Mouse (Mus musculus): ENCODE measurements around the gene Dusp16. TPM values are rescaled to one million over a fixed set of nuclear protein-coding genes. Genes with fewer than 3 reads are reported as not detected.

The Dusp16 gene
- polyA plus RNA-seq, 2 experiments = 3.7 to 4.1 TPM

- Histone ChIP-seq H3K27ac (no peak overlapping the region), H3K36me3 (replicated peaks; ENCODE audit: control insufficient read depth, insufficient read depth, low read depth) (no peaks in the 10 kb centered on the region; the same call in 1 of the 2 replicates), H3K9me3 (ENCODE audit: control insufficient read depth, low read length) (no peaks in the 10 kb centered on the region), H3K4me2 (ENCODE audit: low read depth) (no peak overlapping the region), H3K4me1 (replicated peaks; ENCODE audit: control insufficient read depth in 2 of 2, insufficient read depth in 2 of 2, low read length in 1 of 2) (peaks cover 8 to 15% of the 10 kb centered on the region in 2 experiments), H3K4me3 (ENCODE audit: insufficient read depth in 1 of 2, low read depth in 2 of 2, low read length in 2 of 2) (no peak overlapping the region), H3K9ac (replicated peaks) (no peak overlapping the region), H3K27me3 (ENCODE audit: control insufficient read depth, insufficient read depth, low read length) (no peaks in the 10 kb centered on the region)
- no peak for TF ChIP-seq CTCF (IDR thresholded peaks at IDR 0.05; ENCODE audit: low read depth)
- TF ChIP-seq EP300 (IDR thresholded peaks at IDR 0.05; ENCODE audit: low read depth) = peak; percentile 50
- WGBS (ENCODE audit: insufficient replicate concordance) = 9% methylated on average over 6 of the region's 6 CpGs
- ATAC-seq (ENCODE audit: insufficient read depth) = peak; percentile 72
- peak in 2 of 3 experiments; percentile 7 to 37 for DNase-seq (ENCODE audit: low read depth in 3 of 3, low spot score in 3 of 3)
Observed at GRCm38 (mm10) chr6:134716168-134716587, 76.2 kb downstream of the Dusp16 start.

GRCm38 (mm10) chr6:134713897-134714296 lies 78.5 kb downstream of the Dusp16 start:
- H3K9ac ChIP-seq (replicated peaks) = no peak overlapping the region
- no peak overlapping the region for H3K4me3 ChIP-seq (ENCODE audit: insufficient read depth in 1 of 2, low read depth in 2 of 2, low read length in 2 of 2)
- TF ChIP-seq EP300 (IDR thresholded peaks at IDR 0.05; ENCODE audit: low read depth) = no peak
- TF ChIP-seq CTCF (IDR thresholded peaks at IDR 0.05; ENCODE audit: low read depth) = no peak
- H3K4me2 ChIP-seq (ENCODE audit: low read depth) = no peak overlapping the region
- H3K27me3 ChIP-seq (ENCODE audit: control insufficient read depth, insufficient read depth, low read length) = no peaks in the 10 kb centered on the region
- H3K4me1 ChIP-seq (replicated peaks; ENCODE audit: control insufficient read depth in 2 of 2, insufficient read depth in 2 of 2, low read length in 1 of 2) = peaks cover 8 to 15% of the 10 kb centered on the region in 2 experiments
- no peaks in the 10 kb centered on the region; the same call in 1 of the 2 replicates for H3K36me3 ChIP-seq (replicated peaks; ENCODE audit: control insufficient read depth, insufficient read depth, low read depth)
- DNase-seq (ENCODE audit: low read depth in 3 of 3, low spot score in 3 of 3) = no peak
- H3K9me3 ChIP-seq (ENCODE audit: control insufficient read depth, low read length) = no peaks in the 10 kb centered on the region
- ATAC-seq (ENCODE audit: insufficient read depth) = no peak
- no peak overlapping the region for H3K27ac ChIP-seq
- 49% methylated on average over 1 of the region's 1 CpGs for WGBS (ENCODE audit: insufficient replicate concordance)

GRCm38 (mm10) chr6:134713321-134713720 lies 79.1 kb downstream of the Dusp16 start:
- Histone ChIP-seq H3K9ac (replicated peaks) (no peak overlapping the region), H3K4me3 (ENCODE audit: insufficient read depth in 1 of 2, low read depth in 2 of 2, low read length in 2 of 2) (no peak overlapping the region), H3K27me3 (ENCODE audit: control insufficient read depth, insufficient read depth, low read length) (no peaks in the 10 kb centered on the region), H3K27ac (no peak overlapping the region), H3K4me1 (replicated peaks; ENCODE audit: control insufficient read depth in 2 of 2, insufficient read depth in 2 of 2, low read length in 1 of 2) (peaks cover 8 to 15% of the 10 kb centered on the region in 2 experiments), H3K9me3 (ENCODE audit: control insufficient read depth, low read length) (no peaks in the 10 kb centered on the region), H3K36me3 (replicated peaks; ENCODE audit: control insufficient read depth, insufficient read depth, low read depth) (no peaks in the 10 kb centered on the region; the same call in 1 of the 2 replicates), H3K4me2 (ENCODE audit: low read depth) (no peak overlapping the region)
- no peak for ATAC-seq (ENCODE audit: insufficient read depth)
- TF ChIP-seq CTCF (IDR thresholded peaks at IDR 0.05; ENCODE audit: low read depth) (no peak), EP300 (IDR thresholded peaks at IDR 0.05; ENCODE audit: low read depth) (0 out of 2 replicates have a peak, but pooled peaks have one; percentile 11)
- WGBS (ENCODE audit: insufficient replicate concordance) = 6% methylated on average over 3 of the region's 3 CpGs
- DNase-seq (ENCODE audit: low read depth in 3 of 3, low spot score in 3 of 3) = no peak

GRCm38 (mm10) chr6:134710020-134710419 lies 82.4 kb downstream of the Dusp16 start:
- no peak overlapping the region for H3K27ac ChIP-seq
- H3K27me3 ChIP-seq (ENCODE audit: control insufficient read depth, insufficient read depth, low read length) = no peaks in the 10 kb centered on the region
- H3K4me2 ChIP-seq (ENCODE audit: low read depth) = no peak overlapping the region
- TF ChIP-seq EP300 (IDR thresholded peaks at IDR 0.05; ENCODE audit: low read depth) (no peak), CTCF (IDR thresholded peaks at IDR 0.05; ENCODE audit: low read depth) (no peak)
- no peak overlapping the region for H3K9ac ChIP-seq (replicated peaks)
- no peaks in the 10 kb centered on the region for H3K36me3 ChIP-seq (replicated peaks; ENCODE audit: control insufficient read depth, insufficient read depth, low read depth)
- peaks cover 0 to 5% of the 10 kb centered on the region in 2 experiments; a peak in 2 of 4 replicates for H3K4me1 ChIP-seq (replicated peaks; ENCODE audit: control insufficient read depth in 2 of 2, insufficient read depth in 2 of 2, low read length in 1 of 2)
- DNase-seq (ENCODE audit: low read depth in 3 of 3, low spot score in 3 of 3) = no peak
- no peaks in the 10 kb centered on the region for H3K9me3 ChIP-seq (ENCODE audit: control insufficient read depth, low read length)
- no peak for ATAC-seq (ENCODE audit: insufficient read depth)
- no peak overlapping the region for H3K4me3 ChIP-seq (ENCODE audit: insufficient read depth in 1 of 2, low read depth in 2 of 2, low read length in 2 of 2)
- WGBS (ENCODE audit: insufficient replicate concordance) = 89% methylated on average over 15 of the region's 15 CpGs

GRCm38 (mm10) chr6:134706467-134706866 lies 86.0 kb downstream of the Dusp16 start:
- TF ChIP-seq EP300 (IDR thresholded peaks at IDR 0.05; ENCODE audit: low read depth) (no peak), CTCF (IDR thresholded peaks at IDR 0.05; ENCODE audit: low read depth) (no peak)
- Histone ChIP-seq H3K36me3 (replicated peaks; ENCODE audit: control insufficient read depth, insufficient read depth, low read depth) (no peaks in the 10 kb centered on the region), H3K27me3 (ENCODE audit: control insufficient read depth, insufficient read depth, low read length) (no peaks in the 10 kb centered on the region), H3K4me2 (ENCODE audit: low read depth) (no peak overlapping the region), H3K4me3 (ENCODE audit: insufficient read depth in 1 of 2, low read depth in 2 of 2, low read length in 2 of 2) (no peak overlapping the region), H3K9me3 (ENCODE audit: control insufficient read depth, low read length) (no peaks in the 10 kb centered on the region), H3K9ac (replicated peaks) (no peak overlapping the region), H3K4me1 (replicated peaks; ENCODE audit: control insufficient read depth in 2 of 2, insufficient read depth in 2 of 2, low read length in 1 of 2) (peaks cover 0 to 8% of the 10 kb centered on the region in 2 experiments; a peak in 2 of 4 replicates), H3K27ac (no peak overlapping the region)
- ATAC-seq (ENCODE audit: insufficient read depth) = no peak
- WGBS (ENCODE audit: insufficient replicate concordance) = 70% methylated on average over 4 of the region's 4 CpGs
- no peak for DNase-seq (ENCODE audit: low read depth in 3 of 3, low spot score in 3 of 3)
